Mouse (Mus musculus) erythroid progenitor cell, adult 5-6 weeks (primary cell): ENCODE results near the gene Nol6. TPM values are rescaled to one million over a fixed set of nuclear protein-coding genes. Genes with fewer than 3 reads are reported as not detected.
A peak's percentile ranks its signal among the peaks of the same experiment; 100 is the strongest.

ENCODE experiments used
- ATAC-seq: replicated peaks from 2 replicates; pipeline ENCODE4 v1.8.0; 2016; ENCODE audit warnings: moderate number of reproducible peaks, mild to moderate bottlenecking, moderate TSS enrichment, inconsistent platforms; ENCODE audit not compliant: poor library complexity, low FRiP score, severe bottlenecking
- total RNA-seq, 2 experiments: library from RNA; stranded (forward) in 1 of 2; stranded (reverse) in 1 of 2; fragments of 150-400 nt in 1 of 2; fragments of 186-747, 209-891 nt in 1 of 2; gene quantifications; 2 replicates each; pipeline versions ENCODE4 v1.2.3 to v1.2.4; 2015 to 2017; ENCODE audit warnings: low replicate concordance in 2 of 2

Nol6 gene
- total RNA-seq (2015; ENCODE audit: low replicate concordance) (3.4 and 4.7 TPM in 2 replicates), total RNA-seq (2017; ENCODE audit: low replicate concordance) (1.8 and 3.5 TPM in 2 replicates)

DNA sequence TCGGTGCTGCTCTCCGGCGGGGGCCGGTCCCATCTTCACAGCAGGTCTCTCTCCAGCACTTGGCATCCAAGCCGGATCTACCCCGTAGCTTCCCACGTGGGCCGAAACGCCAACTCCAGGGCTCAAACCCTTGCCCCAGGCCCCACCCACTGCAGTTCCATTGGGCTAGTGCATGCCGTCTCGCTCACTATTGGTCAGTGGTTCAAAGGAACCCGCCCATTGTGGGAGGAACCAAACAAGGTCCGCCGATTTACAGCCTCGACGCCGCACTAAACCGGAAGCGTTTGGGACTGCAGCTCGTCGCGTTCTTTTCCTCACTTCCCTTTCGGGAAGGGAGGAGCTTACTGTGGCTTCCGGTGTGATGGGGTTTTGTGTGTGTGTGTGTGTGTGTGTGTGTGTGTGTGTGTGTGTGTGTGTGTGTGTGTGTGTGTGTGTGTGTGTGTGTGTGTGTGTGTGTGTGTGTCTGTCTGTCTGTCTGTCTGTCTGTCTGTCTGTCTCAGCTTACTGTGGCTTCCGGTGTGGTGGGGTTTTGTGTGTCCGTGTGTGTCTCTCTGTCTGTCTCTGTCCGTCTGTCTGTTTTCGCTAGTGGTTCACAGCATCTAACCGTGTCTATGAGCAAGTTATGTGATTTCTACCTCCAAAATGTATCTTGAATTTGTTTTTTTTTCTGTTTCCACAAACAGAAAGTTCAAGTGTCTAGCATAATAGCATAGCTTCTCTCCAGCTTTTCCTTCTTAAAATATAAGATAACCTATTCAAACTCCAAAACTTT lies at the start of gene Nol6:
TSS of gene Nol6 (minus strand) at position 276 of the 772 bp plus-strand sequence.
- ATAC-seq, result peak; percentile 99

DNA sequence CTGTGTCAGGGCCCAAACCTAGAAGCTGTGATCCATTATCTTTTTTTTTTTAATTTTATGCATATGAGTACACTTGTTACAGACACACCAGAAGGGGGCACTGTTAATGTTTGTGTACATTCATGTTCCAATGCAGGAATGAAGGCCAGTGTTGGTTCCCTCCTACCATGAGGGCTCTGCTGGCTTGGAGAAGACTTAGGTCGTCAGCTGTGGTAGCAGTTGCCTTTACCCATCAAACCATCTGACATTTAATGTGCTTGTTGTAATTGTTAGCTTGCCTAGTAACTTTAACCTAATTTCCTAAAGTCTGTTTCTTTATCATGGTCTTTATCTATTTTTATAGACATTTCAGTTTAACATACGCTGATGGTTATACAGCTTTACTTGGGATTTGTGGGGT lies 46.7 kb upstream of the Nol6 start:
- ATAC-seq, result no peak

DNA sequence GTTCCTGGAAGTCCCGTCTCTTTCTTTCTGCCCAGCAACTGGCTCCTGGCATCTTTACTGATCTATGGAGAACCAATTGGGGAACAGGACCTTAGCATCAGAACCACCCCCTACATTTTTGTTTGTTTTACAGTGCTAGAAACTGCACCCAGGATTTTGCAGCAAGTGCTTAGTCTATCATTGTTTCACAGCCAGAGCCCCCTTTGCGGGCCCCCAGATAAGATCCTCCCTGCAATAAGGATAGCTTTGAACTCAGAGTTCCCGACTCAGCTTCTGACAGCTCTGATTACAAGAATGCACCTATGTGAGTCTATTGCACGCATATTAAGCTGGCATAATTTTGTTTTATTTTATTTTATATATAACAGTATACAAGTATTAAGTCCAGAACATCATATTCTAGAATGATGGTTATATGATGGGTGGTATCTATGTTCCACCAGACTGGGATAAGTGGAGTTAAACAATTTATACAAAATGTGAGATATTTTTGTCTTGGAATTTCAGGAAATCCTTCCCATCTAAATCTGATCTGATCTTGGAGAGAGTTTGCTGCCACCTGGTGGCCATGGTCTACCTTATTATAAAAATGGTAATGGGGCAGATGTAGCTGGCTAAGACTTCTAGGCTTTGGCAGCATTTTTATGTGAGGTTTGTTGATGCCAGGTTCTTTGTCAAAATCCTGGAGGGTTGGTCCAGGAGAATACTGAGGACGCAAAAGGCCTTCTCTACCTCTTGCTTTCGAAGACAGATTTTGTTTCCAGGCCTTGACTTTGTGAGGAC lies 41.6 kb upstream of the Nol6 start:
- ATAC-seq, result peak; percentile 59; the same call in 1 of the 2 replicates

DNA sequence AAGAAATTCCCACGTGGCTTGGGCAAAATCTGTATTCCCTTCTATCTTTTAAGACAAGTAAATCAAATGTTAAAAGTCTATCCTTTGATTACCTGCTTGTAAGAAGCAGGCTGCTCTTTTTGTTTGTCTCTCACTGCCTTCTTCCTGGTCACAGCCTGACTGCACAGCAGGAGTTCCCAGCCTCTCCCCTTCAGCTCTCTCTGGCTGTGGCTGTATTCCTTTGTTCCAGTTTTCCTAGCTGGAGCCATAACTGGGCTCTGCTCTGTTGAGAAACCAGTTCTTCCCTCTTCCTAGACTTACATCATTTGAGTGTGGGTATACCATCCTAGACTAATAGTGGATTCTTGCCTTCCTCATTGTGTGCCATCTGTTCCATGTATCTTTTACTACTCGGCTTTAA lies 40.7 kb upstream of the Nol6 start:
- no peak for ATAC-seq

DNA sequence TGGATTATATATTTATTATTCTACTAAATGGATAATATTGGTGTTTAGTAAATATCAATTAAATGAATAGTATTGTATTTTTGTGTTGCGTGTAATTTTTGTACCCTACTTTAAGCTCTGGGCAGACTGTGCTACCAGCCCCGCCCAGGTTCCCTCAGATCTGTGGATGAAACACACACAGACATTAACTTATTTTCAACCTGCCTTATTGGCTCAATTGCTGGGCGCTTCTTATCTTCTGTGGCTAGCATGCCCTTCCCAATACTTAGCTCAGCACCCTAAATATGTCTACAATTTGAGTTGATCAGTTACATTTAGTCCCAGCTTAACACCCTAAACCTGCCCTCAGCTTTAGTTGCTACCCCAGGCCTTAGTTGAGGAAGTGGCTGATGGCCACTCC lies 37.0 kb upstream of the Nol6 start:
- peak; percentile 78 for ATAC-seq

DNA sequence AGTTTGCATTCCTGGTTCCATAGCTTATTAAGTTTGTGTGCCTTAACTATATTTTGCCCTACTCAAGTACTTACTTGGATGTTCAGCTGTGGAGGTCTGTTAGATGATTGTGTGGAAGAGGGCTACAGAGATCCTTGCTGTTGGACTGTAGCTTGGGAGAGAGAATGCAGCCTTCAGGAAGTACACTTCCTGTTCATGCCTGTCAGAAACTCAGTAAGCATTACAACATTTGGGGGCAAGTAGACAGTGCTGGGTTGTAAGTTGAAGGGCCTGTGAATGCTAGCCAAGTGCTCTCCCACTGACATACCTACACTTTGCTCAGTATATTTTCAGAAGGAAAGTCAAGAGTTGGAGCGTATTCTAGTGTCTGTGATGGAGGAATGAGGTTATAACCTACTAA lies 34.0 kb upstream of the Nol6 start:
- ATAC-seq, result no peak

DNA sequence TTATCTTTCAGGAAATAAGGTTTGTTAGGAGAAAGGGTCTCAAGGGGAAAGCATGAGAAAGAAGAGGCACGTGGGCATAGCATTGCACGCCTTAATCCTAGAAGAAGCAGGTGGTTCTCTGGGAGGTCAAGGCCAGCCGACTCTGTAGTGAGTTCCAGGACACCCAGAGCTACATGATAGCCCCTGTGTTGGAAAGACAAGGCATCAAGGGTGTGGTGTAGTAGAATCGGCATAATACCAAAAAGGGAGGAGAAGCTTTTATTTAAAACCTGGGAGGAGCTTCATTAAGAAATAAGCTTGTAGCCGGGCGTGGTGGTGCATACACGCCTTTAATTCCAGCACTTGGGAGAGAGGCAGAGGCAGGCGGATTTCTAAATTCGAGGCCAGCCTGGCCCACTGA lies 32.7 kb upstream of the Nol6 start:
- no peak for ATAC-seq

DNA sequence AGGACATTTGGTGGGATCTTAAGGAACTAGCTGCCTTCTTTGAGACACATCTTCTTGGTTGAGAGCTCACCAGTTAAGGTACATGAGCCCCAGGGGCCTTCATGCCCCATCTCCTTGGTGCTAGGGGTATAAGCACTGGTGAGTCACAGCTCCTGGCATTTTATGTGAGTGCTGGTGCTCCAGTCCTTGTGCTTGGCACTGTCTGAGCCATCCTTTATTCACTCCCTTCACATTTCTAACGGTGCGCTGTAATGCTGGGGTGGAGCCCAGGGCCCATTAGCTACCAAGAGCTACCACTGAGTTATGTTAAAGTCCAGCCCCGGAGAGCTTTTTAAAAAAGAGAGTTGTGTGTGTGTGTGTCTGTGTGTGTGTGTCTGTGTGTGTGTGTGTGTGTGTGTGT lies 28.9 kb upstream of the Nol6 start:
- no peak for ATAC-seq

DNA sequence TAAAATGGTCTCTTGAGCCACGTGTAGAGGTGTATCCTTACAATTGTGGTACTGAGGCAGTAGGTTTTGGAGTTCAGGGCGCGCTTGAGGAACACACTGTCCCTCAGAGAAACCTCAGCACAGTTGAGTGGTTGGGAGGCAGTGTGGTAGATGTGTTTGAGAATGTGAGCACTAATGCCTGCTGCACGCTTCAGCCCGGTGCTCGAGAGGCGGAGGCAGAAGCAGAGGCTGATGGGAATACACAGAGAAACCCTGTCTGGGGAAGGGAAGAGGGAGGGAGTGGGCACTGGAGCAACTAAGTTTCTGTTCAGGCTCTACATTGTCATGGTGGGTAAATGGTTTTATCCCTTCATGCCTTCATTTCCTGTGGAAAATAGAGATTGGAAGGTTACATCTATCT lies 26.9 kb upstream of the Nol6 start:
- no peak for ATAC-seq

DNA sequence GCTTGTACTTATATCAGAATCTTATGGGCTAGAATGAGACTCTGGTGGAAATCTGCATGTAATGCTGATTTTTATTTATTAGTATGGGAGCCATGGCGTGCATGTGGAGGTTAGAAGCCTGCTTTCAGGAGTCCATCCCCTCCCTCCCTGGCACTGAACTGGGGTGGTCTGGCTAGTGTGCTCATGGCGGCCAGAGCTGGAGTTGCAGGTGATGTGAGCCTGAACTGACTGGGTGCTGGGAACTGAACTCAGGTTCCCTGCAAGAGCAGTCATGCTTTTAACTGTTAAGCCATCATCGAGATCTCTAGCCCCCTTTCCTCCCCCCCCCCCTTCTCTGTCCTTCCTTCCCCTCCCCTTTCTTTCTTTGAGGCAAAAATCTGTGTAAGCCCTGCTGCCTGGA lies 25.6 kb upstream of the Nol6 start:
- ATAC-seq, result no peak

DNA sequence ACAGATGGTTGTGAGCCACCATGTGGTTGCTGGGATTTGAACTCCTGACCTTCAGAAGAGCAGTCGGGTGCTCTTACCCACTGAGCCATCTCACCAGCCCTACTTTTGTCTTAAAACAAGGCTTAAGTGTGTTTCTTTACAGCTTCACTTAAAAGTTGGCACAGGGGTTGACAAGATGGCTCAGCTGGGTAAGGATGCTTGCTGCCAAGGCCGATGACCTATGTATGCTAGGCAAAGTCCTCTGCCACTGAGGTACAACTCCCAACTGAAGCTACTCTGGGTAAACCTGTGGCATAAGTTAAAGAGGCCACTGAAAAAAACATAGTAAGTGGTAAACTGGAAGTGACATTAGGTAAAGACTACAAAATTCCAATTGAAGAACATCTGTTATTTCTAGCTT lies 18.3 kb upstream of the Nol6 start:
- no peak for ATAC-seq

DNA sequence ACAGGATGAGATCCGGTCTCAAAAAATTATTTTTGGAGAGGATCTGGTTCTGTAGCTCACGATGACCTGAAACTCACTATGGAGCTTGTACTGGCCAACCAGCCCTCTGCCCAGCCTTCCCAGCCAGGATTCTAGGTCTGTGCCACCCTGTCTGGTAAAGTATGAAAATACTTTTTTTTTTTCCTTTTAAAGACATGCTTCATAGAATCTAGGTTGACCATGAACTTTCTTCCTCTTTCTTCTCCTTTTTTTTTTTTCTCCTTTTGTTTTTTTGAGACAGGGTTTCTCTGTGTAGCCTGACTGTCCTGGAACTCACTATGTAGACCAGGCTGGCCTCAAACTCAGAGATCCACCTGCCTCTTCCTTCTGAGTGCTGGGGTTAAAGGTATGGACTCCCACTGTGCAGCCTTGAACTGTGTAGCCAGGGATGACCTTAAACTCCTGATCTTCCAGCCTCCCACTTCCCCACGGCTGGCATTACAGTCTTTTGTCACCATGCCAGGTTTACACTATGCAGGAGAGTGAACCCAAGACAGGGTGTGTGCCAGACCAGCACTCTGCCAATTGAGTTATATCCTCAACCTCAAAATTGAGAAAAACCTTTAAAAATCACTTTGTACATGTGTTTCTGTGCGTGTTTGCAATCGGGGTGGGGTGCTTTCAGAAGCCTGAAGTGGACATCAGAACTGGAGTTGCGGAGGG lies 16.1 kb upstream of the Nol6 start:
- no peak for ATAC-seq

DNA sequence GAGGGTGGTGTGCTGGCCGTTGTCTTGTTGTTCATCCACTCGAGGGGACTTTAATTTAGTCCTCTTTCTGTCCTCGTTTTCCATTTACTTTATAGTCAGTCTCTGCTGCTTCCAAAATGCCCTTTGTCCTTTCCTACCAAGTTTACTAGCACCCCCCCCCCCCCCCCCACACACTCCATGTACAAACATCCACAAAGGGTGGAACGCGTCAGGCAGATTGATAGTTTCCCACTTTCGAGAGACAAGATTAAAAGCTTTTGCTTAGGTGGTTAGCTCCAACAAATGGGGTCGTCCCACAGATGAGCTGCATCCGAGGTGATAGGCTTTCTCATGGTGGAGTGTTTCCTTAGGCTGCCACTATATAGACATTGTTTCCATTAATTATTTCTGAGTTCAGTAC lies 12.6 kb upstream of the Nol6 start:
- ATAC-seq, result no peak

DNA sequence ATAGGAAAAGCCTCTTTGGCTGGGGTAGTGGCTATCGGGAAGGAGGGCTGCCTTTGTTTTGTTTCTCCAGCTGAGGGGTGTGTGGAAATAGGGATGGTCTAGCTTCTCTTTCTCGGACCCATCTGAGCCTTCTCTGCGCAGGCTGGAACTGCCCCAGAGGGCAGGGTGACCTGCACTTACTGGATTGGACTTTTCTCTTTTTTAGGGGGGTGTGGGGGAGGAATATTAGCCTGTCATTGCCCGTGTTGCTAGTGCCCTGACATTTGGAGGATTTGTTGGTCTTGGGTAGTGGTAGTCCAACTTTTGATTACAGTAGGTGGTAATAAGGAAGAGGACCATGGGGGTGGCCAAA lies 12.2 kb upstream of the Nol6 start:
- ATAC-seq, result peak; percentile 17; the same call in 1 of the 2 replicates

DNA sequence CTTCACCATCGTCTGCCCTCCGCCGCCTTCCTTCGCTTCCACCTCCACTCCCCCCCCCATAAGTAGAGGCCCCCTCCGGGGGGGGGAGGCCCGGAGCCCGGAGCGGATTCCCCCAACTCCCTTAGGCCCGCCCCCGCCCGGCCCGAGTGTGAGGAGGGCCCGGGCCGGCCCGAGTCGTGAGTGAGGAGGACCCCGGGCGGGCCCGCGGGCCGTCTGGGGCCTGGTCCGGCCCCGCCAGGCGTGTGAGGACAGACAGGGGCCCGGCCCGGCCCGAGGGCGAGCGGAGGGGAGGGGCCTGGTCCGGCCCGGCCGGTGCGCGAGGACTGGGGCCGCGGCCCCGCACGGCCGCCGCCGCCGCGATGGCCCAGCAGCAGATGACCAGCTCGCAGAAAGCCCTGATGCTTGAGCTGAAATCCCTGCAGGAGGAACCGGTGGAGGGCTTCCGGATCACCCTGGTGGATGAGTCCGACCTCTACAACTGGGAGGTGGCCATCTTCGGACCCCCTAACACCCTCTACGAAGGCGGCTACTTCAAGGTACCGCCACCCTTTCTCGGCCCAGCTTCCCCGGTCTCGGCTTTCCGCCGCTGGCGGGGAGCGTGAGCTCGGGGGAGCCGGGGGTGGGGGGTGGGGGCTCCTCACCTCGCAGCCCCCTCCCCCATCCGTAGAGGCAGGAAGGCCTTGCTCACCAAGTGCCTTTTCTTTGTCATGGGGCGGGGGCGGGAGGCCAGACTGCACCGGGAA lies 11.6 kb upstream of the Nol6 start, which contains the start of gene Ube2r2:
TSS of gene Ube2r2 (plus strand) at position 33 of the 743 bp plus-strand sequence.
- 0 out of 2 replicates have a peak, but pooled peaks have one; percentile 13 for ATAC-seq

DNA sequence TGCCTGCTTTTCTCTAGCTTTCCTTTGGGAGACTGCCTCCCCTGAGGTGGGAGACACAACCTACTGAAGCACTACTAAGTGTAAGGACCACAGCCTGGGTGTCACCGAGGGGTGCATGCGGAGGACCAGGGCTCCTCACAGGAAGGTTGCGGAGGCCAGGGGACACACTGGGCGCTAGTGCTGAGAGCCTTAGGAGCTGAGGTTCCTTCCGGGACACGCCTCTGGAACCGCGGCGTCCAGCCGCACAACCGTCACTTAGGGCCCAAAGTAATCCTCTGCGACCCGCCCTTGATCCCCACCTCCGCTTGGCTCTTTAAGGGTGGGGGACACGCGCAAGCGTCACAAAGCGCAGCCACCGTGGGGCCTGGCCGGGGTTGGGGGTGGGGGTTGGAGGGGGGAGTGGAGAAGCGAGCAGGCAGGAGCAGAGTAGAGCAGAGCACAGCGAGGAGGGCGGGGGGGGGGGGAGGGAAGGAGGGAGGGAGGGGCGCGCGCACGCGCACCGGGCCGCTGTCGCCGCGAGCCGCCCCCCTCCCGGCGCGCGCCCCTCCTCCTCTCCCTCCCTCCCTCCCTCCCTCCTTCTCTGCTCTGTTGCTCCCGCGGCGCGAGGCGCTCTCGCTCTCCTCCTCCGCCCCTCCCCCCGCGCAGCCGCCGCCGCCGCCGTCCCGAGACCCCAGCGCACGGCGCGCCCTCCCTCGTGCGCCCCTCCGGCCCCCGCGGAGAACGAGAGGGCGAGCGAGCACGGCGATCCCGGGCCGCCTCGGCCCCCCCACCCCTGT lies 10.9 kb upstream of the Nol6 start:
- ATAC-seq, result peak; percentile 58

DNA sequence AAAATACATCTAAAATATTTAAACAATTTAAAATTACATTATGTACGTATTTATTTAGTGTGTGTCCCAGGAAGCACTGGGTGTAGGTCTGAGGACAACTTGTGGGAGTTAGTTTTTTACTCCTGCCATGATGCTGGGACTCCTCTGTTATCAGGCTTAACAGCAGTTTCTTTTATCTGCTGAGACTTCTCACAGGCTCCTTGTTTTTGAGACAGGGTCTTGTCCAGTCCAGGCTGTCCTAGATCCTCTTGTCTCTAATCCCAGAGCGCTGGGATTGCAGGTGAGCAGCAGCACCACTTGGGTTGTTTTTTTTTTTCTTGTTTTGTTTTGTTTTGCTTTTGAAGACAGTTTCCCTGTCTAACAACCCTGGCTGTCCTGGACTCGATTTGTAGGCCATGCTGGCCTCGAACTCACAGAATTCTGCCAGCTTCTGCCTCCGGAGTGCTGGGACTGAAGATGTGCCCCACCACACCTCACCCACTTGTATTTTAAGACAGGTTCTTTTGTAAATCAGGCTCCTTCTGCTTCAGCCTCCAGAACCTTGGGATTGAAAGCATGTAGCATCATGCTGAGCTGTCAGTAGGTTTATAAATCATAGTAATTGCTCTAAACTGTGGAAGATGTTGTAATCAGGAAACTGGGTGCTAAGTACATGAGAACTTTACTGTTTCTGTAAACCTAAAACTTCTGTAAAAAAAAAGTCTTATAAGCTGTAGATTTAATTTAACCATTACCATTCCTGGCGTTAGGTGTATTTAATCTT lies 9.5 kb upstream of the Nol6 start:
- ATAC-seq, result peak; percentile 23; the same call in 1 of the 2 replicates

DNA sequence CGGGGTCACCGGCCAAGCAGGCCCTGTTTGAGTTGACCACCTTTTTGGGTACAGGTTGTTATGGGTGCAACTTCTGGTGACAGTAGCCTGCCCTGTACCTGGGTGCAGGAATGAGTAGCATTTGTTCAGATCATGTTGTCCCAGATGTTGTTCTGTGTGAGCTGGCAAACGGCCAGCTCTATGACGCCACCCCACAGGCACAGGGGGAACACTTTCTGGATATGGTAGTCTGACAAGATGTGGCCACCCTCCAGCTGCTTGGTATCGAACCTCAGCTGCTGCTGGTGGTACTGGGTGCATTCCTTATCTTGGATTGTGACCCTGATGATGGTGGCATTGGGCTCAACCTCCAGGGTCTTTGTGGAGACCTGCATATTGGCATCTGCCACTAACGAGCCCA lies 8.2 kb upstream of the Nol6 start:
- peak; percentile 7; the same call in 1 of the 2 replicates for ATAC-seq
